Mouse (Mus musculus) G1E (cell line): ENCODE measurements around the gene Hivep3.

Source experiments
- CTCF ChIP-seq: IDR thresholded peaks from 2 replicates; pipeline ENCODE4 v1.5.1; 2012; ENCODE audit warnings: low read depth, low read length, inconsistent platforms, mixed read lengths
- GATA1 ChIP-seq: IDR thresholded peaks from 2 replicates; pipeline ENCODE4 v1.6.1; 2012; ENCODE audit warnings: borderline replicate concordance, low read length, inconsistent platforms, mixed read lengths
- POLR2AphosphoS5 ChIP-seq: IDR thresholded peaks from 2 replicates; pipeline ENCODE4 v1.6.1; 2012; ENCODE audit warnings: low read depth, low read length, inconsistent platforms; ENCODE audit not compliant: insufficient replicate concordance
- TAL1 ChIP-seq: conservative IDR thresholded peaks from 2 replicates; pipeline ENCODE4 v1.6.1; 2012; ENCODE audit warnings: low read depth, low read length, inconsistent platforms, mixed read lengths

GRCm38 (mm10) chr4:120158714-120159310 is 425.2 kb downstream of the Hivep3 start:
- TF ChIP-seq CTCF, result no peak
- TF ChIP-seq TAL1, result no peak
- TF ChIP-seq GATA1, result no peak
- no peak for TF ChIP-seq POLR2AphosphoS5
